Mouse (Mus musculus) G1E-ER4 (cell line): ENCODE data around the gene Bscl2. TPM values are rescaled to one million over a fixed set of nuclear protein-coding genes. Genes with fewer than 3 reads are reported as not detected.

ENCODE experiments used
- GATA1 ChIP-seq: IDR thresholded peaks from one replicate; pipeline ENCODE4 v1.8.0; 2012; ENCODE audit warnings: low read length, inconsistent platforms
- polyA plus RNA-seq: library from polyadenylated mRNA; stranded (reverse); fragments of >175 nt; gene quantifications from 2 replicates; pipeline ENCODE4 v1.2.3, GENCODE M21; 2012

Gene Bscl2
- polyA plus RNA-seq: 9.4 and 10.6 TPM in 2 replicates

- TF ChIP-seq GATA1: no peak
Observed at GRCm38 (mm10) chr19:8837251-8837791, at the start of gene Bscl2. Gene Bscl2, plus strand, starts transcription at chr19:8837467.

- no peak for TF ChIP-seq GATA1
Observed at GRCm38 (mm10) chr19:8788521-8788920, 48.7 kb upstream of the Bscl2 start.

- no peak for TF ChIP-seq GATA1
Observed at GRCm38 (mm10) chr19:8789171-8789570, 48.1 kb upstream of the Bscl2 start.

- TF ChIP-seq GATA1: no peak
Observed at GRCm38 (mm10) chr19:8790171-8790570, 47.1 kb upstream of the Bscl2 start.

GRCm38 (mm10) chr19:8798264-8798946, 38.9 kb upstream of the Bscl2 start, which contains the start of gene Polr2g:
Gene Polr2g, minus strand, starts transcription at chr19:8798577.
- no peak for TF ChIP-seq GATA1

- no peak for TF ChIP-seq GATA1
Observed at GRCm38 (mm10) chr19:8798947-8799315, 38.3 kb upstream of the Bscl2 start.

GRCm38 (mm10) chr19:8802130-8802821, 35.0 kb upstream of the Bscl2 start, which contains the start of gene Zbtb3:
Gene Zbtb3, plus strand, starts transcription at chr19:8802555.
- no peak for TF ChIP-seq GATA1

GRCm38 (mm10) chr19:8803204-8803780, 34.0 kb upstream of the Bscl2 start:
- no peak for TF ChIP-seq GATA1

- TF ChIP-seq GATA1: no peak
Observed at GRCm38 (mm10) chr19:8803879-8804660, 33.2 kb upstream of the Bscl2 start.

- TF ChIP-seq GATA1: no peak
Observed at GRCm38 (mm10) chr19:8806810-8807209, 30.5 kb upstream of the Bscl2 start.

- no peak for TF ChIP-seq GATA1
Observed at GRCm38 (mm10) chr19:8815812-8816211, 21.5 kb upstream of the Bscl2 start.

GRCm38 (mm10) chr19:8817001-8817400, 20.3 kb upstream of the Bscl2 start:
- TF ChIP-seq GATA1: no peak

GRCm38 (mm10) chr19:8818301-8818798, 18.9 kb upstream of the Bscl2 start:
- no peak for TF ChIP-seq GATA1

- TF ChIP-seq GATA1: no peak
Observed at GRCm38 (mm10) chr19:8818801-8819595, 18.3 kb upstream of the Bscl2 start, which contains the start of gene Ttc9c. Gene Ttc9c, minus strand, starts transcription at chr19:8819333.
